Mouse (Mus musculus): ENCODE results near the gene Mrpl3.
A peak's percentile ranks its signal among the peaks of the same experiment; 100 is the strongest.
"Not testable (repeated sequence)": the region's sequence is repeated elsewhere in the genome, so short reads cannot be mapped to it uniquely, and the experiment has no call there.

The Mrpl3 gene

GRCm38 (mm10) chr9:105053147-105053557 is at the start of gene Mrpl3:
Gene Mrpl3 (plus strand): TSS chr9:105053239.
- peak; percentile 61 to 68 for DNase-seq (ENCODE audit: low spot score in 2 of 2)

DNA sequence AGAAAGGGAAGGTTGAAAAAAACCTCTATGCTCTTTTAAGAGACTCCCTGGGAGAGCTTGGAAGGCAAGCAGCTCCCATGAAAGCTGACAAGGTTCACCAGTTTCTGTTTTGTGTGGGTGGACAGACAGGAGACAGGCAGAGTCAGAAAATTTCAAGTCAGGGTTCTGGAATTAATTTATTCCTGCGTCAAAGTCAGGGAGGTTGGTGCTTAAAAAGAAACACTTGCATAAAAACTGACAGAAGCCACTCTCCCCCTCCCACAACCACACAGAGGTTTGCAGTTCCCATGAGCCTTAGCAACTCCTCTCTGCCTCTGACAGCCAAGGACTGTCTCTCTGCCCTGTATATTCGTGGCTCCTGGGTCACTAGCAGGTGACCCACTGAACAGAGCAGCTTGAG is 42.3 kb upstream of the Mrpl3 start:
- no peak for DNase-seq (ENCODE audit: low spot score in 2 of 2)

- no peak for DNase-seq (ENCODE audit: low spot score in 2 of 2)
These were observed 34.9 kb upstream of the Mrpl3 start for GRCm38 (mm10) chr9:105018186-105018585.

- no peak for DNase-seq (ENCODE audit: low spot score in 2 of 2)
These were observed 24.7 kb upstream of the Mrpl3 start for GRCm38 (mm10) chr9:105028311-105028710.

DNA sequence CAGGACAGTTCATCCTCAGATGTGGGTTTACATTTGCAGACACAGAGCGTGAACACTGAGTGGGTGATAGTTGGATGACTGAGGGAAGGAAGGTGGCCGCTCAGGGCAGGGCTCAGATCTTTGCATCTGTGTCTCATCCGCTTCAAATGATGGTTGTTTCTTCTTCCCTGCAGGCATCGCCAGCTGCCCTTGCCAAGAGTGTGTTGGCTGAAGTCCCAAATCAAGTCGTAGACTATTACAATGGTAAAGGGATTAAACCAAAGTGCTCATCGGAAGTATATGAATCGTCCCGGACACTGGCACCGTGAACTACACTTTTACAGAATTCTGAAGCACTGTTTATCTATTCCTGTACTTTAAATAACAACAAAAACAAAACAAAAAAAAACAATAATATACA is 20.5 kb upstream of the Mrpl3 start:
- no peak for DNase-seq (ENCODE audit: low spot score in 2 of 2)

GRCm38 (mm10) chr9:105033641-105034040 is 19.4 kb upstream of the Mrpl3 start:
- no peak for DNase-seq (ENCODE audit: low spot score in 2 of 2)

DNA sequence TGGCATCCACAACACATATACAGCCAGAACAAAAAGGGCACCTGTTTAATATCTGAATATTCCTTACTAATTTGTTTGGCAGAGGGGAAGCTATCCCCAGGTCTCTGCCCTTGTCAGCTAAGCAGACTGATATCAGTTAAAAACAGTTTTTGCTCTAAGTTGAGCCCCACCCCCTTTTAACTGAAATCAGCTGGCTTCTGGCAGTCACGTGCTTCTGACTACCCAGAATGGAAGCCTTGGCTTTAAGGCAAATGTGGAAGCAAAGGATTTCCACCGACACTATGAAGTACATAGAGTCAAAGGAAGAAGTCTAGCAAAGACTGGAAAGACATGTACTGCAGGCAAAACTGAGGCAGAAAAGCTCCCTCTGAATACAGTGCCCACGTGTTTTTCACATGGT is 15.2 kb upstream of the Mrpl3 start:
- DNase-seq (ENCODE audit: low spot score in 2 of 2) = no peak

GRCm38 (mm10) chr9:105046014-105046413 is 7.0 kb upstream of the Mrpl3 start:
- no peak for DNase-seq (ENCODE audit: low spot score in 2 of 2)

GRCm38 (mm10) chr9:105048351-105048750 is 4.7 kb upstream of the Mrpl3 start:
- peak; percentile 63 to 65 for DNase-seq (ENCODE audit: low spot score in 2 of 2)

GRCm38 (mm10) chr9:105049636-105050035 is 3.4 kb upstream of the Mrpl3 start:
- DNase-seq (ENCODE audit: low spot score in 2 of 2) = no peak

- DNase-seq (ENCODE audit: low spot score in 2 of 2) = no peak
These were observed 2.8 kb upstream of the Mrpl3 start for GRCm38 (mm10) chr9:105050257-105050656.

GRCm38 (mm10) chr9:105053812-105054211 is 773 bp downstream of the Mrpl3 start:
- DNase-seq (ENCODE audit: low spot score in 2 of 2) = no peak

GRCm38 (mm10) chr9:105069106-105069505 is 16.1 kb downstream of the Mrpl3 start:
- DNase-seq (ENCODE audit: low spot score in 2 of 2) = no peak

- DNase-seq (ENCODE audit: low spot score in 2 of 2) = no peak
These were observed 20.1 kb downstream of the Mrpl3 start for GRCm38 (mm10) chr9:105072991-105073748.

GRCm38 (mm10) chr9:105074851-105075250 is 21.8 kb downstream of the Mrpl3 start:
- no peak for DNase-seq (ENCODE audit: low spot score in 2 of 2)

DNA sequence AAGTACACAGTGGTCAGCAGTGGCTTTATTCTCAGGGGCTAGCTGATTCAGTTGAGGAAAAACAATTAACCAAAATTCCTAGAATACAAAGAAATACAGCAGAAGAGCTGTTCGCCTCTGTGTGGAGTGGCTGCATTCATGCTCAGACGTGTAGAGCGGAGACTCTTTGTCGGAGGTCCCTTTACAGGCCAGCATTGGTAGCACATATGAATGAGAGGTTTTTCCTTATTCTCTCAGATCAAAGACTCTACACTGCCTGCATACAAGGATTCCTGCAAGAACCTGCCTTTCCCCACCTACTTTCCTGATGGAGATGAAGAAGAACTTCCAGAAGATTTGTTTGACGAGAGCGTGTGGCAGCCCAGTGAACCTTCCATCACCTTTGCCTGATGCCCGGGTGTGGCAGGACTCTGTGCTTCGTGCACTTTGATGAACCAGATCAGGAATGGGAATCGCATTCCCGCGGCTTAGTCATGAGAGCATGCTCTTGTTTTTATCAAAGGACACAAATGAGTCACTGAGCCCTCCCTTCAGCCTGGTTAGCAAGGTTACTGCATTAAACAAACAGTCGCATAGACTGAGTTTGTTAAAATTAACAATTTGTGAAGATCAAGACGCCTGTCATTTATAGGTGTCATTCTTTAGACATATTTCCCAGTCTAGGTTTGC is 23.9 kb downstream of the Mrpl3 start:
- DNase-seq (ENCODE audit: low spot score in 2 of 2) = no peak

DNA sequence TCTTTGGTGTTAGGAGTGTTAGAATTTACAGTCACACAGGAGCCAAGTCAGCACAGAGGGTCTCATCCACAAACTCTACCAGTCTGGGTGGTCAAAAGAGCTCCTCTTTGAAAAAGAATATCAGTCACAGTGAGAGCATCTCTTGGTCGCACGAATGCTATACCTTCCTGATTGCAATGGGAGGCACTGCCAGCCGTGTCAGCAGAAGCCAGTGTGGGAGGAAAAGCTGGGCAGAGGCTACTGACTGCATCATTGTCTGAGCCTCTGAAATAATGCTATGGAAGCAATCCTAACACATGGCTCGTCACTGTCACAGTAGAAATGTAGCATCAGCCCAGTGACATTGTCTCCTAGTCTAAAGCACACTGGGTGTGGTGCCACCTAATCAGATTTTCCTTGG is 25.4 kb downstream of the Mrpl3 start:
- DNase-seq (ENCODE audit: low spot score in 2 of 2) = no peak

DNA sequence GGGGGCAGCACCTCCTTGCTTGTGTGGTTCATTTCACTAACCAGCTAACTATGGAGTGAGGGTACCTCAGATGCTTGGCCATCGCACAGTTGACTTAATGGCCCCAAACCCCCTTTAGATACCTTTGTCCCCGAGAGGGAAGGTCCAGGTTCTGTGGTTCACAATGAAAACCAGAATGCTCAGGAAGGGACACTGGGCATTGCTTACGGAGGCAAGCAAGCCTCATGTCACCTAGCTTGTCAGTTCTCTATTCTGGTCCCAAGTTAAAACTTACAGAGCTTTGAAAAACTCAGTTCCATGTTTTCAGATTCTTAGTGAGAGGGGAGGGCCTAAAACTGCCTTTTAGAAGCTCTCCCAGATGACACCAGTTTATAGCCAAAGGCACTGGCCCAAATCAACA is 27.2 kb downstream of the Mrpl3 start:
- DNase-seq (ENCODE audit: low spot score in 2 of 2) = no peak

GRCm38 (mm10) chr9:105100807-105101570 is 48.0 kb downstream of the Mrpl3 start:
- no peak for DNase-seq (ENCODE audit: low spot score in 2 of 2)

DNA sequence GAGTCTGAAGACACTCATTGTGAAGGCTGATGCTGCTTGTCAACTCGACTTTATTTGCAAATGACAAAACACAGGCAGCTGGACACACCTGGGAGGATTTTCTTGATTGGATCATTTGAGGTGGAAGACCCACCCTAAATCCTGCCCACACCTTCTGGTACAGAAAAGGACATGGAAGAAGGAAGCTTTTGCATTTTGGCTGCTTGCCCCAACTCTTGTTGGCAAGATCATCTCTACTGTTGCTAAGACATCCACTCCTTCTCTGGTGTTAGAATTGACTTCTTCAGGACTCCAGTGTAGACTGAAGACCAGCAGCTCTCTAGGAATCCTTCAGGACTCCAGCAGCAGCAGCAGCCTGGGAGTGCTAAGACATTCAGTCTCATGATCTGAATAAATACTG is 48.9 kb downstream of the Mrpl3 start:
- no peak for DNase-seq (ENCODE audit: low spot score in 2 of 2)

GRCm38 (mm10) chr9:105103893-105104292 is 50.9 kb downstream of the Mrpl3 start:
- no peak for DNase-seq (ENCODE audit: low spot score in 2 of 2)

- DNase-seq (ENCODE audit: low spot score in 2 of 2) = not testable (repeated sequence)
These were observed 72.2 kb downstream of the Mrpl3 start for GRCm38 (mm10) chr9:105125206-105125605.
